Mouse (Mus musculus): ENCODE results near the gene Taf9b. TPM values are rescaled to one million over a fixed set of nuclear protein-coding genes. Genes with fewer than 3 reads are reported as not detected.

The Taf9b gene
- total and polyA plus RNA-seq, 3 experiments, result 1.7 to 7.6 (median 4.3) TPM

DNA sequence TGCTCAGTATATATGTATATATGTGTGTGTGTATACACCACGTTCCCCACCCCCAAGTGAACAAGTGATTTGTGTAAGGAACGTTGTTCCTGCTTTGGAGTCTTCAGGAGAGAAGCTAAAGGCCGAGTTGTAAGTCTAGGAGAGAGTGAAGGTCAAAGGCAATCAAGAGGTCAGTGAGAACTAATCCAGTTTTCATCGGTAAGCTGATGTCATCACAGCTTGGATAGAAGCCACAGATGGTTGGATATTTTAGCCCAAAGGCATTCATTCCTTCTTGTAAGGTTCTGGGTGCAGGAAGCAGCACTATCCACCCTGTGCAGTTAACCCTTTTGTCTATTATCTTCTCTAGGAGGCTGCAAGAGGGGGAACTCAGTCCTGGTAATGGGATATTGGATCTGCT is 30.9 kb downstream of the Taf9b start:
- no peak for TF ChIP-seq ZKSCAN1 (IDR thresholded peaks at IDR 0.05; ENCODE audit: borderline replicate concordance, low read depth, low read length)
- TF ChIP-seq SMC3 (IDR thresholded peaks at IDR 0.05; ENCODE audit: low read depth, low read length), result no peak
- TF ChIP-seq MYC (IDR thresholded peaks at IDR 0.05; ENCODE audit: low read depth, low read length), result no peak
- TF ChIP-seq CHD2 (IDR thresholded peaks at IDR 0.05; ENCODE audit: low read length), result no peak
- no peak for TF ChIP-seq JUN (IDR thresholded peaks at IDR 0.05; ENCODE audit: insufficient read depth, low read depth, low read length)
- TF ChIP-seq RAD21 (IDR thresholded peaks at IDR 0.05; ENCODE audit: low read depth, low read length), result no peak
- TF ChIP-seq UBTF (IDR thresholded peaks at IDR 0.05; ENCODE audit: low read depth, low read length), result no peak
- no peak for TF ChIP-seq GABPA (IDR thresholded peaks at IDR 0.05; ENCODE audit: insufficient replicate concordance, low read depth, low read length)
- no peak for TF ChIP-seq MAZ (IDR thresholded peaks at IDR 0.05; ENCODE audit: low read depth, low read length)
- Histone ChIP-seq H3K36me3 (replicated peaks in 1 of 2; ENCODE audit: control insufficient read depth in 1 of 2, insufficient read depth in 1 of 2, low read length in 1 of 2) (peaks cover 13 to 20% of the 10 kb centered on the region in 2 experiments), H3K79me2 (replicated peaks; ENCODE audit: control insufficient read depth, extremely low read depth, insufficient read depth, poor library complexity, severe bottlenecking) (peaks cover 60% of the 10 kb centered on the region), H3K4me3 (replicated peaks in 1 of 3; ENCODE audit: low read depth in 2 of 3, low read length in 2 of 3, poor library complexity in 1 of 3) (peak overlapping the region in 2 of 3 experiments; percentile 69 to 98), H3K9me3 (replicated peaks; ENCODE audit: low read length) (no peaks in the 10 kb centered on the region), H3K27me3 (replicated peaks) (no peaks in the 10 kb centered on the region), H3K9ac (ENCODE audit: insufficient read depth, low read depth) (peak overlapping the region; percentile 5), H3K4me2 (ENCODE audit: insufficient read depth, low read depth, poor library complexity, severe bottlenecking) (peak overlapping the region; percentile 68), H3K4me1 (ENCODE audit: control insufficient read depth in 1 of 2, insufficient read depth in 2 of 2) (peaks cover 0 to 15% of the 10 kb centered on the region in 2 experiments; a peak in 2 of 4 replicates), H3K27ac (ENCODE audit: insufficient read depth, low read depth) (no peak overlapping the region)
- dilution Hi-C loops (cut with MboI; ENCODE audit: extremely low pct_ligation_motif_present, extremely low pct_unique_long_range_greater_than_20kb, low sequenced_read_pairs) (no loop called here), in situ Hi-C loops (cut with MboI; ENCODE audit: low pct_ligation_motif_present, low pct_unique_long_range_greater_than_20kb, low sequenced_read_pairs) (no loop called here)
- no peak for DNase-seq (ENCODE audit: extremely low read depth)

DNA sequence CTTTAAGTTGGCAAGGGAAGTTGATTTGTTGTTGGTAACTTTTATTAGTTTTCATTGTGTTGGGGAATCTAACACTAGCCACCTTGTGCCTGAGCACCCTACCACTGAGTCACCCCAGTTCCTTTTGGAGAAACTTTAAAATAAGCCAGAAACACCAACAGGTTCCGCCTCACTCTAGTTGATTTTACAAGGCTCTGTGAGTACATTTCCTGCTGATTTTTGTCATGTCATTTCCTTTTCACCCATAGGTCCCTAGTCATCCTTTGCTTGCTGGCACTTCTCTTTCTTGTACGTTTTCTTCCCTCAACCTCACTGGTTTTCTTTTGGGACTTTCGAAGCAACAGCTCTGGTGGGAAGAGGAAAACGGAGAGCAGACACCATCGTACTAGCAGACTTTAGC is 31.6 kb downstream of the Taf9b start:
- Histone ChIP-seq H3K27ac (ENCODE audit: insufficient read depth, low read depth) (peak overlapping the region; percentile 48; the same call in 1 of the 2 replicates), H3K27me3 (replicated peaks) (no peaks in the 10 kb centered on the region), H3K4me1 (ENCODE audit: control insufficient read depth in 1 of 2, insufficient read depth in 2 of 2) (peaks cover 0 to 13% of the 10 kb centered on the region in 2 experiments; a peak in 2 of 4 replicates), H3K9ac (ENCODE audit: insufficient read depth, low read depth) (peak overlapping the region; percentile 82), H3K36me3 (replicated peaks in 1 of 2; ENCODE audit: control insufficient read depth in 1 of 2, insufficient read depth in 1 of 2, low read length in 1 of 2) (peaks cover 8 to 15% of the 10 kb centered on the region in 2 experiments), H3K79me2 (replicated peaks; ENCODE audit: control insufficient read depth, extremely low read depth, insufficient read depth, poor library complexity, severe bottlenecking) (peaks cover 59% of the 10 kb centered on the region), H3K4me3 (replicated peaks in 1 of 3; ENCODE audit: low read depth in 2 of 3, low read length in 2 of 3, poor library complexity in 1 of 3) (peak overlapping the region; percentile 69 to 98 (median 84)), H3K9me3 (replicated peaks; ENCODE audit: low read length) (no peaks in the 10 kb centered on the region), H3K4me2 (ENCODE audit: insufficient read depth, low read depth, poor library complexity, severe bottlenecking) (peak overlapping the region; percentile 68)
- dilution Hi-C loops (cut with MboI; ENCODE audit: extremely low pct_ligation_motif_present, extremely low pct_unique_long_range_greater_than_20kb, low sequenced_read_pairs), result no loop called here
- DNase-seq (ENCODE audit: extremely low read depth), result no peak
- in situ Hi-C loops (cut with MboI; ENCODE audit: low pct_ligation_motif_present, low pct_unique_long_range_greater_than_20kb, low sequenced_read_pairs), result no loop called here
- TF ChIP-seq EP300 (IDR thresholded peaks at IDR 0.05; ENCODE audit: low read length) (no peak), PAX5 (IDR thresholded peaks at IDR 0.05; ENCODE audit: low read length) (no peak), SIN3A (IDR thresholded peaks at IDR 0.05; ENCODE audit: low read length) (peak; percentile 19; the same call in 1 of the 2 replicates)

DNA sequence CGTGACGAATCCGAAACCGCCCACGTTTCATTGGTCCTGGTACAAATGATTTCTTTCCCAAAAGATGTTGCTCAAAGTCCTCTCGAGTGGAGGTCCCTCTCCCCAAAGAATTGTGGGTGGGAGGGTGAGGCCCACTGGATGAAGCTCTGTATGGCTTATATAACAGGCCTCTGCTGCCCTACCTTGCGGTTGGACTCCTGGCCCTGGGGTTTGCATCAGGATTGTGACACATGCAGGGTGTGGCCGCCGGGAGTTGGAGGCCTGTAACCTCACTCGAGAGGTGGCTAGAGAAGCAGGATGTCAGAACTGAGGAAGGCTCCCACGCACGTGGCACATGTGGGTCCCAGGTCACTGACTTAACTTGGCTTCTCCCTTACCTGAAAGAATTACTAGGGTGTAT is 33.2 kb downstream of the Taf9b start:
- Histone ChIP-seq H3K27me3 (replicated peaks) (no peaks in the 10 kb centered on the region), H3K27ac (ENCODE audit: insufficient read depth, low read depth) (no peak overlapping the region), H3K9ac (ENCODE audit: insufficient read depth, low read depth) (peak overlapping the region; percentile 82), H3K9me3 (replicated peaks; ENCODE audit: low read length) (no peaks in the 10 kb centered on the region), H3K4me2 (ENCODE audit: insufficient read depth, low read depth, poor library complexity, severe bottlenecking) (peak overlapping the region; percentile 68), H3K4me1 (ENCODE audit: control insufficient read depth in 1 of 2, insufficient read depth in 2 of 2) (peaks cover 0 to 7% of the 10 kb centered on the region in 2 experiments; a peak in 2 of 4 replicates), H3K4me3 (replicated peaks in 1 of 3; ENCODE audit: low read depth in 2 of 3, low read length in 2 of 3, poor library complexity in 1 of 3) (peak overlapping the region; percentile 69 to 98 (median 84)), H3K79me2 (replicated peaks; ENCODE audit: control insufficient read depth, extremely low read depth, insufficient read depth, poor library complexity, severe bottlenecking) (peaks cover 54% of the 10 kb centered on the region), H3K36me3 (replicated peaks in 1 of 2; ENCODE audit: control insufficient read depth in 1 of 2, insufficient read depth in 1 of 2, low read length in 1 of 2) (peaks cover 0 to 6% of the 10 kb centered on the region in 2 experiments)
- TF ChIP-seq JUN (IDR thresholded peaks at IDR 0.05; ENCODE audit: insufficient read depth, low read depth, low read length) (no peak), MAX (IDR thresholded peaks at IDR 0.05; ENCODE audit: low read length) (peak; percentile 69; the same call in 1 of the 2 replicates), ZMIZ1 (IDR thresholded peaks at IDR 0.05; ENCODE audit: low read depth, low read length) (no peak), POLR2AphosphoS2 (IDR thresholded peaks at IDR 0.05; ENCODE audit: low read depth, low read length) (no peak), MEF2A (IDR thresholded peaks at IDR 0.05; ENCODE audit: borderline replicate concordance, low read depth, low read length) (no peak), NELFE (IDR thresholded peaks at IDR 0.05; ENCODE audit: low read depth, low read length) (no peak), BHLHE40 (IDR thresholded peaks at IDR 0.05; ENCODE audit: low read depth, low read length) (peak; percentile 70), MYC (IDR thresholded peaks at IDR 0.05; ENCODE audit: low read depth, low read length) (peak; percentile 67; the same call in 1 of the 2 replicates), IRF4 (IDR thresholded peaks at IDR 0.05; ENCODE audit: low read depth, low read length) (no peak), MXI1 (IDR thresholded peaks at IDR 0.05; ENCODE audit: low read depth, low read length) (peak; percentile 87), HCFC1 (IDR thresholded peaks at IDR 0.05; ENCODE audit: low read depth, low read length) (no peak), JUND (conservative IDR thresholded peaks at IDR 0.05; ENCODE audit: low read depth, low read length) (no peak)
- dilution Hi-C loops (cut with MboI; ENCODE audit: extremely low pct_ligation_motif_present, extremely low pct_unique_long_range_greater_than_20kb, low sequenced_read_pairs), result no loop called here
- DNase-seq (ENCODE audit: extremely low read depth), result peak; percentile 52
- in situ Hi-C loops (cut with MboI; ENCODE audit: low pct_ligation_motif_present, low pct_unique_long_range_greater_than_20kb, low sequenced_read_pairs), result no loop called here
